Mouse (Mus musculus) hindbrain, embryonic 10.5 days (tissue): Measurements from ENCODE around the gene Lysmd2. TPM values are rescaled to one million over a fixed set of nuclear protein-coding genes. Genes with fewer than 3 reads are reported as not detected.
"Not testable (repeated sequence)": the region's sequence is repeated elsewhere in the genome, so short reads cannot be mapped to it uniquely, and the experiment has no call there.

Experiments
- DNase-seq: peaks from one replicate; pipeline ENCODE4 v3.0.0-alpha.2; 2017; ENCODE audit warnings: low spot score
- H3K27ac ChIP-seq: fragments of 300-500 bp; sonication (generic); 2 replicates; pipeline ENCODE4 v1.5.1; 2016; ENCODE audit warnings: mild to moderate bottlenecking, moderate library complexity
- H3K27me3 ChIP-seq: fragments of 300-500 bp; sonication (generic); 2 replicates; pipeline ENCODE4 v1.6.1; 2016; ENCODE audit warnings: mild to moderate bottlenecking; ENCODE audit not compliant: poor library complexity, insufficient read depth, severe bottlenecking
- H3K36me3 ChIP-seq: fragments of 300-500 bp; sonication (generic); 2 replicates; pipeline ENCODE4 v1.6.1; 2016; ENCODE audit warnings: mild to moderate bottlenecking, moderate library complexity
- H3K4me1 ChIP-seq: fragments of 300-500 bp; sonication (generic); replicated peaks from 2 replicates; pipeline ENCODE4 v1.6.1; 2016; ENCODE audit warnings: mild to moderate bottlenecking
- H3K4me3 ChIP-seq: fragments of 300-500 bp; sonication (generic); 2 replicates; pipeline ENCODE4 v1.5.1; 2016; ENCODE audit warnings: mild to moderate bottlenecking, moderate library complexity
- H3K9me3 ChIP-seq: fragments of 300-500 bp; sonication (generic); 2 replicates; pipeline ENCODE4 v1.6.1; 2016; ENCODE audit warnings: mild to moderate bottlenecking, moderate library complexity
- WGBS: fragments of 180-500 bp; shearing (Covaris S2); methylation state at CpG from one replicate; pipeline ENCODE4 v1.1.7; 2016; 5-methylcytosine and 5-hydroxymethylcytosine counted together
- polyA plus RNA-seq: library from polyadenylated mRNA; unstranded; fragments of >200 nt; fragmentation: Nextera tagmentation; extraction: Ambion mirVana; gene quantifications from 2 replicates; pipeline ENCODE4 v1.2.1, GENCODE M21; 2016

The Lysmd2 gene
- polyA plus RNA-seq, 1 experiment from 2014 or later = 13.2 TPM

GRCm38 (mm10) chr9:75633603-75634002 lies 8.1 kb downstream of the Lysmd2 start:
- Histone ChIP-seq H3K27ac (no peak overlapping the region), H3K4me3 (no peak overlapping the region), H3K36me3 (no peaks in the 10 kb centered on the region), H3K9me3 (no peaks in the 10 kb centered on the region), H3K27me3 (no peaks in the 10 kb centered on the region), H3K4me1 (0 out of 2 replicates have a peak, but pooled peaks cover 3% of the 10 kb centered on the region)
- WGBS = 93% methylated on average over 8 of the region's 8 CpGs
- no peak for DNase-seq

- WGBS = 88% methylated on average over 4 of the region's 4 CpGs
- no peak overlapping the region for H3K4me3 ChIP-seq
- H3K27me3 ChIP-seq = no peaks in the 10 kb centered on the region
- no peaks in the 10 kb centered on the region for H3K9me3 ChIP-seq
- no peak overlapping the region for H3K27ac ChIP-seq
- H3K36me3 ChIP-seq = no peaks in the 10 kb centered on the region
- 0 out of 2 replicates have a peak, but pooled peaks cover 3% of the 10 kb centered on the region for H3K4me1 ChIP-seq
- no peak for DNase-seq
Observed at GRCm38 (mm10) chr9:75634226-75634625, 8.7 kb downstream of the Lysmd2 start.

DNA sequence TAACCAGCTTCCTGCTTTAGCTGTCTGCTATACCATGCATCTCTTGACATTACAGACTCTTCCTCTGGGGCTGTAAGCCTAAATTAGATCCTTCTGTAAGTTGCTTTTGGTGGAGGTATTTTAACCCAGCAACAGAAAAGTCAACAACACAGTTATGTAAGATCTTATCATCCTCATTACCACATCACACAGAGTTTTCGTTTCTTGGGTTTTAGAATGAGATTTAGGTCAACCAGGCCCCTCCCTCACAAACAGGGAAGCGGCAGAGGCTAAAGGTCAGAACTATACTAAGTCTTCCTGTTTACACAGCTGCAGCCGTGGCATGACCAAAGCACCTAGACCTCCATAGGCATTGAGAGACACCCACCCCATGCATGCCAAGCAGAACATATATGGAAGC lies 19.9 kb downstream of the Lysmd2 start:
- peaks cover 70% of the 10 kb centered on the region for H3K36me3 ChIP-seq
- no peak for DNase-seq
- WGBS = 57% methylated on average over 3 of the region's 3 CpGs
- no peak overlapping the region for H3K4me3 ChIP-seq
- H3K9me3 ChIP-seq = peaks cover 3% of the 10 kb centered on the region; the same call in 1 of the 2 replicates
- H3K27me3 ChIP-seq = no peaks in the 10 kb centered on the region
- H3K27ac ChIP-seq = no peak overlapping the region
- 0 out of 2 replicates have a peak, but pooled peaks cover 5% of the 10 kb centered on the region for H3K4me1 ChIP-seq

- Histone ChIP-seq H3K9me3 (no peaks in the 10 kb centered on the region), H3K27me3 (no peaks in the 10 kb centered on the region), H3K4me3 (no peak overlapping the region), H3K27ac (no peak overlapping the region), H3K36me3 (peaks cover 57% of the 10 kb centered on the region), H3K4me1 (no peaks in the 10 kb centered on the region)
- DNase-seq = no peak
- 73% methylated on average over 12 of the region's 12 CpGs for WGBS
Observed at GRCm38 (mm10) chr9:75653981-75654911, 28.7 kb downstream of the Lysmd2 start.

- DNase-seq, H3K27ac ChIP-seq, H3K4me1 ChIP-seq, H3K9me3 ChIP-seq, H3K27me3 ChIP-seq, H3K4me3 ChIP-seq: not testable (repeated sequence)
- peaks cover 57% of the 10 kb centered on the region for H3K36me3 ChIP-seq
- 90% methylated on average over 3 of the region's 3 CpGs for WGBS
Observed at GRCm38 (mm10) chr9:75656456-75656855, 30.9 kb downstream of the Lysmd2 start.

DNA sequence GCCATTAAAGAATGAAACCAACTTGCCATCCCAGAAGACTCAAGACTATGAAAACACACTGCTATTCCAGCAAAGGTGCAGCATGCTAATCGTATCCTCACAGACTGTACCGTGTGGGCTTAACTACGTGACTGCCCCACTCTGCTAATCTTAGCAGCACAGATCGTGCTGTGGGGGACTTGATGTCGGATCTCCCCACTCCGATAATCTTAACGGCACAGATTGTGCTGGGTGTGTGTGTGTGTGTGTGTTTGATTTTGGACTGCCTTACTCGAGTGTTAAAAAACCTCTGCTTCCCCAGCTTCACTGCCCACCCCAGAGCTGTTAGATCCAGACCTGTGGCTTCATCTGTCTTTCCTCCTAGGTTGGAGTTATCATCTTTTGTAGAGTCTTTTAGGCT lies 35.4 kb downstream of the Lysmd2 start:
- Histone ChIP-seq H3K27me3 (no peaks in the 10 kb centered on the region), H3K27ac (no peak overlapping the region), H3K9me3 (no peaks in the 10 kb centered on the region), H3K36me3 (peaks cover 66% of the 10 kb centered on the region), H3K4me3 (no peak overlapping the region), H3K4me1 (no peaks in the 10 kb centered on the region)
- WGBS = 90% methylated on average over 8 of the region's 8 CpGs
- DNase-seq = no peak

DNA sequence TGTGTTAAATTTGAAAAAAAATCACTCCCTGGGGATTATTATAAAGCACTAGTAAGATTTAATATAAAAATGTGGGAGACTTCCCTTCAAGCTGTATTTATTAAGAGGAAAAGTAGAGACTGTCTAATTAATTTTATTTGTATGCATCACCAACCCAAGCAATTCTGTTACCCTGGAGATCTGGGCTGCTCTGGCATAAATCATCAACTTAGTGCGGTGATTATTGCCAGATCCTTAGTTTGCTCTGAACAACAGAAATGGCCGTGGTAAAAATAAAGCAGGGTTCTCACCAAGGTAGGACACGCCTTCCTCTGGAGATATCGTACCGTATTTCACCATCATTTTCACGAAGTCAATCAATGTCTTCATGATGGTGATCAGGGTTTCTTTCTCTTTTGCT lies 39.8 kb downstream of the Lysmd2 start:
- no peak overlapping the region for H3K27ac ChIP-seq
- DNase-seq = no peak
- WGBS = 90% methylated on average over 6 of the region's 6 CpGs
- no peaks in the 10 kb centered on the region for H3K4me1 ChIP-seq
- no peaks in the 10 kb centered on the region for H3K9me3 ChIP-seq
- peaks cover 54% of the 10 kb centered on the region for H3K36me3 ChIP-seq
- no peak overlapping the region for H3K4me3 ChIP-seq
- no peaks in the 10 kb centered on the region for H3K27me3 ChIP-seq

- H3K36me3 ChIP-seq = peaks cover 48% of the 10 kb centered on the region
- H3K27ac ChIP-seq = no peak overlapping the region
- H3K4me3 ChIP-seq = no peak overlapping the region
- H3K4me1 ChIP-seq = no peaks in the 10 kb centered on the region
- H3K9me3 ChIP-seq = no peaks in the 10 kb centered on the region
- no peaks in the 10 kb centered on the region for H3K27me3 ChIP-seq
- WGBS = 78% methylated on average over 5 of the region's 5 CpGs
- no peak for DNase-seq
Observed at GRCm38 (mm10) chr9:75666612-75667011, 41.1 kb downstream of the Lysmd2 start.

GRCm38 (mm10) chr9:75672769-75673168 lies 47.2 kb downstream of the Lysmd2 start:
- Histone ChIP-seq H3K4me1 (no peaks in the 10 kb centered on the region), H3K4me3 (no peak overlapping the region), H3K9me3 (no peaks in the 10 kb centered on the region), H3K36me3 (peaks cover 81% of the 10 kb centered on the region), H3K27me3 (no peaks in the 10 kb centered on the region), H3K27ac (no peak overlapping the region)
- DNase-seq = no peak
- 81% methylated on average over 6 of the region's 6 CpGs for WGBS

GRCm38 (mm10) chr9:75676226-75676625 lies 50.7 kb downstream of the Lysmd2 start:
- Histone ChIP-seq H3K27me3 (no peaks in the 10 kb centered on the region), H3K27ac (no peak overlapping the region), H3K9me3 (no peaks in the 10 kb centered on the region), H3K4me3 (no peak overlapping the region), H3K36me3 (peaks cover 75% of the 10 kb centered on the region), H3K4me1 (no peaks in the 10 kb centered on the region)
- 85% methylated on average over 7 of the region's 7 CpGs for WGBS
- no peak for DNase-seq

DNA sequence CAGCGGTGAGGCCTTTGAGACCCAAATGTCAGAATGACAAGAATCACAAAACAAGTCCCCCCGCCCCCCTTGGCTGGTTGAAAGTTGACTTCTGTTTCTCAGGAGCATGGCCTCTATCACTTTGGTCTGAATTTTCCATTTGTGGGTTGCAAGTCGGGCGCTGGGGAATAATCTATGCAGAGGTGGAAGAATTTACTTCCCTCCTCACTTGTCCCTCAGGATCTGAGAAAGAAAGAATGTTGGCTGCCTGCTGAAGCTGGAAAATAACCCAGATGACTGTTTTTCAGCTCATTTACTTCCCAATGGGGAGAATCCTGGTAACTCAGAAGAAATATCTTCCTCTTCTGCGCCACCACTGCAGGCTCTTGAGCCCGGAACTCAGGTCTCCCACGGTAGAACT lies 52.8 kb downstream of the Lysmd2 start:
- Histone ChIP-seq H3K9me3 (no peaks in the 10 kb centered on the region), H3K27ac (no peak overlapping the region), H3K4me1 (no peaks in the 10 kb centered on the region), H3K4me3 (no peak overlapping the region), H3K36me3 (peaks cover 60% of the 10 kb centered on the region), H3K27me3 (no peaks in the 10 kb centered on the region)
- 80% methylated on average over 7 of the region's 7 CpGs for WGBS
- no peak for DNase-seq

DNA sequence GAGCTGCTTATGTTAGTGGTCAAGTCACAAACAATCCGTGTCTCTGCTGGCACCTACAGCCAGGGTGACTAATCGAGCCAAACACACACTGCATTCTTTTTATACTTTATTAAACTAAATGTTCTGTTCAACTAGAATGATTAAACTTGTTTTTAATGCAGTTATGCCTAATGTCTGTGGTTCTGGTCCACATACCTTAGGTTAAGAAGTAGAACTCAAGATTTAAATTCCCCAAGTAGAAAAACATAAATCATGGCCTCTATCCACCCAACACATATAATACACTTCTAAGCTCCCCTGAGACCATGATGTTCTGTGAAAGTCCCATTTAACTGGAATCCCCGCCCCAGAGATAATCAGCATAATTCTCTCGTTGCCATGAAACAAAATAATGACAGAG lies 54.1 kb downstream of the Lysmd2 start:
- DNase-seq = no peak
- H3K27ac ChIP-seq = no peak overlapping the region
- H3K4me1 ChIP-seq = peaks cover 8% of the 10 kb centered on the region; the same call in 1 of the 2 replicates
- no peak overlapping the region for H3K4me3 ChIP-seq
- H3K9me3 ChIP-seq = no peaks in the 10 kb centered on the region
- WGBS = 82% methylated on average over 4 of the region's 4 CpGs
- H3K27me3 ChIP-seq = no peaks in the 10 kb centered on the region
- H3K36me3 ChIP-seq = peaks cover 47% of the 10 kb centered on the region

- no peak for DNase-seq
- 91% methylated on average over 5 of the region's 5 CpGs for WGBS
Observed at GRCm38 (mm10) chr9:75680606-75681005, 55.1 kb downstream of the Lysmd2 start.

More at GRCm38 (mm10) chr9:75680606-75681005, 55.1 kb downstream of the Lysmd2 start:
- no peak overlapping the region for H3K27ac ChIP-seq
- no peak overlapping the region for H3K4me3 ChIP-seq
- H3K9me3 ChIP-seq = no peaks in the 10 kb centered on the region
- H3K27me3 ChIP-seq = no peaks in the 10 kb centered on the region
- peaks cover 37% of the 10 kb centered on the region for H3K36me3 ChIP-seq
- peaks cover 8% of the 10 kb centered on the region; the same call in 1 of the 2 replicates for H3K4me1 ChIP-seq
